Mouse (Mus musculus): ENCODE data around the gene Oxct2b. TPM values are rescaled to one million over a fixed set of nuclear protein-coding genes. Genes with fewer than 3 reads are reported as not detected.
"Not testable (repeated sequence)": the region's sequence is repeated elsewhere in the genome, so short reads cannot be mapped to it uniquely, and the experiment has no call there.

Gene Oxct2b
- polyA plus RNA-seq, 1 experiment from 2014 or later, result 0.12 TPM

GRCm38 (mm10) chr4:123127051-123127450 lies 11.0 kb downstream of the Oxct2b start:
- DNase-seq (ENCODE audit: low spot score), result no peak
- no peak overlapping the region for H3K27ac ChIP-seq (replicated peaks)
- H3K36me3 ChIP-seq (replicated peaks), result peaks cover 83% of the 10 kb centered on the region
- no peaks in the 10 kb centered on the region for H3K4me1 ChIP-seq
- H3K27me3 ChIP-seq (replicated peaks; ENCODE audit: low read depth, poor library complexity, severe bottlenecking), result no peaks in the 10 kb centered on the region
- WGBS, result 87% methylated on average over 4 of the region's 4 CpGs
- H3K4me3 ChIP-seq, result no peak overlapping the region
- no peaks in the 10 kb centered on the region for H3K9me3 ChIP-seq

- peaks cover 13% of the 10 kb centered on the region for H3K4me1 ChIP-seq
- no peak for DNase-seq (ENCODE audit: low spot score)
- no peak overlapping the region for H3K27ac ChIP-seq (replicated peaks)
- WGBS, result 90% methylated on average over 3 of the region's 3 CpGs
- H3K27me3 ChIP-seq (replicated peaks; ENCODE audit: low read depth, poor library complexity, severe bottlenecking), result 0 out of 2 replicates have a peak, but pooled peaks cover 6% of the 10 kb centered on the region
- peaks cover 46% of the 10 kb centered on the region for H3K36me3 ChIP-seq (replicated peaks)
- H3K4me3 ChIP-seq, result no peak overlapping the region
- H3K9me3 ChIP-seq, result no peaks in the 10 kb centered on the region
These were observed 21.5 kb downstream of the Oxct2b start for GRCm38 (mm10) chr4:123137551-123137950.

- under 1% methylated on average over 34 of the region's 34 CpGs for WGBS
- no peaks in the 10 kb centered on the region for H3K9me3 ChIP-seq
- H3K4me3 ChIP-seq, result peak within 1 kb of the TSS; percentile 80
- peak within 1 kb of the TSS; percentile 88 for H3K27ac ChIP-seq (replicated peaks)
- H3K4me1 ChIP-seq, result peaks cover 13% of the 10 kb centered on the region
- 0 out of 2 replicates have a peak, but pooled peaks cover 6% of the 10 kb centered on the region for H3K27me3 ChIP-seq (replicated peaks; ENCODE audit: low read depth, poor library complexity, severe bottlenecking)
- peak; percentile 95 for DNase-seq (ENCODE audit: low spot score)
- peaks cover 25% of the 10 kb centered on the region for H3K36me3 ChIP-seq (replicated peaks)
These were observed 23.6 kb downstream of the Oxct2b start, which contains the start of gene Ppie for GRCm38 (mm10) chr4:123139513-123140154. Gene Ppie, minus strand, starts transcription at chr4:123139951.

- Histone ChIP-seq H3K36me3 (replicated peaks) (no peaks in the 10 kb centered on the region), H3K4me3 (no peak overlapping the region), H3K27me3 (replicated peaks; ENCODE audit: low read depth, poor library complexity, severe bottlenecking) (peaks cover 7% of the 10 kb centered on the region), H3K9me3 (no peaks in the 10 kb centered on the region), H3K4me1 (no peaks in the 10 kb centered on the region; the same call in 1 of the 2 replicates), H3K27ac (replicated peaks) (no peak overlapping the region)
- DNase-seq (ENCODE audit: low spot score), result no peak
- 75% methylated on average over 5 of the region's 5 CpGs for WGBS
These were observed 31.5 kb downstream of the Oxct2b start for GRCm38 (mm10) chr4:123147446-123148150.

- H3K4me3 ChIP-seq, result no peak overlapping the region
- no peak for DNase-seq (ENCODE audit: low spot score)
- 74% methylated on average over 4 of the region's 4 CpGs for WGBS
- H3K9me3 ChIP-seq, result no peaks in the 10 kb centered on the region
- no peaks in the 10 kb centered on the region; the same call in 1 of the 2 replicates for H3K4me1 ChIP-seq
- H3K27me3 ChIP-seq (replicated peaks; ENCODE audit: low read depth, poor library complexity, severe bottlenecking), result 0 out of 2 replicates have a peak, but pooled peaks cover 3% of the 10 kb centered on the region
- H3K27ac ChIP-seq (replicated peaks), result no peak overlapping the region
- no peaks in the 10 kb centered on the region for H3K36me3 ChIP-seq (replicated peaks)
These were observed 35.9 kb downstream of the Oxct2b start for GRCm38 (mm10) chr4:123152003-123152402.

GRCm38 (mm10) chr4:123152976-123153375 lies 36.9 kb downstream of the Oxct2b start:
- 0 out of 2 replicates have a peak, but pooled peaks cover 3% of the 10 kb centered on the region for H3K27me3 ChIP-seq (replicated peaks; ENCODE audit: low read depth, poor library complexity, severe bottlenecking)
- no peak overlapping the region for H3K27ac ChIP-seq (replicated peaks)
- no peaks in the 10 kb centered on the region for H3K9me3 ChIP-seq
- no peaks in the 10 kb centered on the region for H3K36me3 ChIP-seq (replicated peaks)
- H3K4me3 ChIP-seq, result no peak overlapping the region
- WGBS, result 67% methylated on average over 5 of the region's 5 CpGs
- DNase-seq (ENCODE audit: low spot score), result no peak
- H3K4me1 ChIP-seq, result no peaks in the 10 kb centered on the region; the same call in 1 of the 2 replicates

GRCm38 (mm10) chr4:123155004-123155403 lies 38.9 kb downstream of the Oxct2b start:
- no peak for DNase-seq (ENCODE audit: low spot score)
- no peak overlapping the region for H3K4me3 ChIP-seq
- H3K27me3 ChIP-seq (replicated peaks; ENCODE audit: low read depth, poor library complexity, severe bottlenecking), result 0 out of 2 replicates have a peak, but pooled peaks cover 3% of the 10 kb centered on the region
- no peak overlapping the region for H3K27ac ChIP-seq (replicated peaks)
- no peaks in the 10 kb centered on the region; the same call in 1 of the 2 replicates for H3K4me1 ChIP-seq
- WGBS, result 36% methylated on average over 4 of the region's 4 CpGs
- H3K36me3 ChIP-seq (replicated peaks), result no peaks in the 10 kb centered on the region
- H3K9me3 ChIP-seq, result no peaks in the 10 kb centered on the region

GRCm38 (mm10) chr4:123155427-123155826 lies 39.4 kb downstream of the Oxct2b start:
- WGBS, result 72% methylated on average over 2 of the region's 2 CpGs

GRCm38 (mm10) chr4:123155840-123156239 lies 39.8 kb downstream of the Oxct2b start:
- Histone ChIP-seq H3K27ac (replicated peaks) (no peak overlapping the region), H3K4me3 (no peak overlapping the region), H3K9me3 (no peaks in the 10 kb centered on the region), H3K36me3 (replicated peaks) (no peaks in the 10 kb centered on the region), H3K4me1 (no peaks in the 10 kb centered on the region), H3K27me3 (replicated peaks; ENCODE audit: low read depth, poor library complexity, severe bottlenecking) (0 out of 2 replicates have a peak, but pooled peaks cover 3% of the 10 kb centered on the region)
- no peak for DNase-seq (ENCODE audit: low spot score)

More at GRCm38 (mm10) chr4:123155427-123155826, 39.4 kb downstream of the Oxct2b start:
- no peak for DNase-seq (ENCODE audit: low spot score)
- H3K36me3 ChIP-seq (replicated peaks), result no peaks in the 10 kb centered on the region
- no peaks in the 10 kb centered on the region for H3K4me1 ChIP-seq
- H3K27me3 ChIP-seq (replicated peaks; ENCODE audit: low read depth, poor library complexity, severe bottlenecking), result 0 out of 2 replicates have a peak, but pooled peaks cover 3% of the 10 kb centered on the region
- no peaks in the 10 kb centered on the region for H3K9me3 ChIP-seq
- H3K4me3 ChIP-seq, result no peak overlapping the region
- H3K27ac ChIP-seq (replicated peaks), result no peak overlapping the region

GRCm38 (mm10) chr4:123160571-123160970 lies 44.5 kb downstream of the Oxct2b start:
- H3K27ac ChIP-seq (replicated peaks), result no peak overlapping the region
- H3K4me3 ChIP-seq, result no peak overlapping the region
- H3K4me1 ChIP-seq, result peaks cover 7% of the 10 kb centered on the region; the same call in 1 of the 2 replicates
- DNase-seq (ENCODE audit: low spot score), result no peak
- H3K27me3 ChIP-seq (replicated peaks; ENCODE audit: low read depth, poor library complexity, severe bottlenecking), result peaks cover 27% of the 10 kb centered on the region
- H3K9me3 ChIP-seq, result no peaks in the 10 kb centered on the region
- 84% methylated on average over 6 of the region's 6 CpGs for WGBS
- no peaks in the 10 kb centered on the region for H3K36me3 ChIP-seq (replicated peaks)

- H3K9me3 ChIP-seq; H3K4me1 ChIP-seq; H3K4me3 ChIP-seq; H3K36me3 ChIP-seq (replicated peaks); DNase-seq (ENCODE audit: low spot score); H3K27ac ChIP-seq (replicated peaks): not testable (repeated sequence)
- WGBS, result 88% methylated on average over 3 of the region's 3 CpGs
- peaks cover 27% of the 10 kb centered on the region for H3K27me3 ChIP-seq (replicated peaks; ENCODE audit: low read depth, poor library complexity, severe bottlenecking)
These were observed 45.2 kb downstream of the Oxct2b start for GRCm38 (mm10) chr4:123161251-123161650.

GRCm38 (mm10) chr4:123162305-123162917 lies 46.3 kb downstream of the Oxct2b start:
- Histone ChIP-seq H3K9me3 (no peaks in the 10 kb centered on the region), H3K27ac (replicated peaks) (no peak overlapping the region), H3K36me3 (replicated peaks) (no peaks in the 10 kb centered on the region), H3K4me3 (peak overlapping the region; percentile 25; the same call in 1 of the 2 replicates), H3K4me1 (peaks cover 7% of the 10 kb centered on the region; the same call in 1 of the 2 replicates), H3K27me3 (replicated peaks; ENCODE audit: low read depth, poor library complexity, severe bottlenecking) (peaks cover 27% of the 10 kb centered on the region)
- no peak for DNase-seq (ENCODE audit: low spot score)
- WGBS, result 20% methylated on average over 15 of the region's 15 CpGs

Measured in embryonic facial prominence, embryonic 10.5 days (tissue).